Mouse (Mus musculus): ENCODE results near the gene Psg21.
"Not testable (repeated sequence)": the region's sequence is repeated elsewhere in the genome, so short reads cannot be mapped to it uniquely, and the experiment has no call there.

Psg21 gene

DNA sequence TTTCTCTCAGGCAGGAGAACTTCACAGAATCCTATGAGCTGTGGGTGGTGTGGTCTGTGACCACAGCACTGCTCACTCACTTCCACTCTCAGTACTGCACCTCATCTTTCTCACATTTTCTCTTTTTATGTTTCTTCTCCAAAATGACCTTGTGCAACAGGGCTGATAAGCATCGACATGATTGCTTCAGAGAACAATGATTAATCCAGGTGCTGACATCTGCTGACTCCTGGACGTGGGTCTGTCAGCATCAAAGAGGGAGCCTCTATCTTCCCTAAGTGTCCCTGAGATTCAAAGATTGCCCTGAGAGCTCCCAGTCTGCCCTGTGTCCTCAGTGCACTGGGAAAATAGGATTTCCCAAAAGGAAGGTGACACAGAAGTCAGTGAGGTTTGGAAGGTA is at the start of gene Psg21:
Gene Psg21, minus strand, starts transcription at position 101 of the 400 bp plus-strand sequence.
- not testable (repeated sequence) for DNase-seq

DNA sequence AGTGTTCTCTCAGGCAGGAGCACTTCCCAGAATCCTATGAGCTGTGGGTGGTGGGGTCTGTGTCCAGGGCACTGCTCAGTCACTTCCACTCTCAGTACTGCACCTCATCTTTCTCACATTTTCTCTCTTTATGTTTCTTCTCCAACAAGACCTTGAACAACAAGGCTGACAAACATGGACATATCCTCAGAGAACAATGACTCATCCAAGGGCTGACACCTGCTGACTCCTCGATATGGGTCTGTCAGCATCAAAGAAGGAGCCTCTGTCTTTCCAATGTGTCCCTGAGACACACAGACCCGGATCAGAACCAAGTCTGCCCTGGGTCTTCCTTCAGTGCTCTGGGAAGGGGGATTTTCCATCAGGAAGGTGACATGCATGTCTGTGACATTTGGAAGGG is 29.6 kb upstream of the Psg21 start, which contains the start of gene Psg20:
Gene Psg20, minus strand, starts transcription at position 101 of the 400 bp plus-strand sequence.
- DNase-seq: no peak

DNA sequence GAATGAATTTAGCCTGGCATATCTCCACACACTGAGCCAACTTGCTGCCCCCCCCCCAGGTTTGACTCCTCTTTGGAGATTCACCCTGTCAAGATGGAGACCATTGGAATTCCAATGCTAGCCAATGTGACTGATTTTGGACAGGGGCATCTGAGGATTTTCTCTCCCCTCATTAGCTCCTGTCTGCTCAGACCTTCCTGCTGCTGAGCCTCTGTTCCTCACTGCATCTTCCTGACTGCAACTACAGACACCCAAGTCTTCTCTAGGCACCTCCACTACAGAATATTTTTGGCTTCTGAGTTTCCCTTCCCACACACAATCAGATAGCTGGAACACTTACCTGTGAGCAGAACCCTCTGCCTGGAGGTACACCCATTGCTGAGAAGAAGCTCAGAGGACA is 29.1 kb upstream of the Psg21 start:
- DNase-seq: no peak

DNA sequence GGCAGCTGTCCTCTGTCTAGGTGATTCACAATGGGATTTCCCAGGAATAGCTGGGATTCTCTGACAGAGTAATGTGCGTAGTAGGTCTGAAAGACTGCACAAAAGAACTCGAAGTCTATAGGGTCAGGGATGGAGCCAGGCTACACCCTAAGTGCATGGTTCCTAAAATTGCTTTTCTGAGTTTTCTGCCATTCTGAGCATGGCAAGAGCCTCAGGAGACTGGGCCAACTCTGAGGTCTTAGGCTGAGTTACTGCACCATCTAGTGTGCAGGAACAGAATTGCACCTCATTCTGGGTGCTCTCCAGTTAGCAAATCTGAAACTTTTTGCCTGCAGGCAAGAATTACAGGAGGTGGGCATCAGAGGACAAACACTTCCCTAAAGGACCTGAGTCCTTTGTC is 23.2 kb upstream of the Psg21 start:
- DNase-seq: no peak

DNA sequence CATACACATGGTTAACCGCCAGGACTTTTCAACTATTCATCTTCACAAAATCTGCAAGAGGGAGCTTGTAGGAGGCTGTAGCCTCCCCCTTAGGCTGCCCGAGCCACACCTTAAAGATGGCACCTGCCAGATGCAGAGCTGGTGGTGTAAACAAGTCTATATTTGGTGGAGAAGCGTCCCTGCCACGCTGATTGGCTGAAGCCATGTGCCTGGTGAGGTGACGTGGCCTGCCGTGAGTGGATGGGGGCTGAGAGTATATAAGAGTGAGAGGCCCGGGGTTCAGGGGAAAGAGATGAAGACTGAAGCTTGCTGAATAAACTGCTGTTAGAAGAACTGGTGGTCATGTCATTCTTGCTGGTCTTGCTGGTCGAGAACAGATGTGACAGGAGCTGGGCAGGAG is 29.6 kb downstream of the Psg21 start:
- DNase-seq: not testable (repeated sequence)

DNA sequence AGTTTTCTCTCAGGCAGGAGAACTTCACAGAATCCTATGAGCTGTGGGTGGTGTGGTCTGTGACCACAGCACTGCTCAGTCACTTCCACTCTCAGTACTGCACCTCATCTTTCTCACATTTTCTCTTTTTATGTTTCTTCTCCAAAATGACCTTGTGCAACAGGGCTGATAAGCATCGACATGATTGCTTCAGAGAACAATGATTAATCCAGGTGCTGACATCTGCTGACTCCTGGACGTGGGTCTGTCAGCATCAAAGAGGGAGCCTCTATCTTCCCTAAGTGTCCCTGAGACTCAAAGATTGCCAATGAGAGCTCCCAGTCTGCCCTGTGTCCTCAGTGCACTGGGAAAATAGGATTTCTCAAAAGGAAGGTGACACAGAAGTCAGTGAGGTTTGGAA is 40.1 kb downstream of the Psg21 start, which contains the start of gene Psg23:
Gene Psg23, minus strand, starts transcription at position 101 of the 400 bp plus-strand sequence.
- not testable (repeated sequence) for DNase-seq
